Mouse (Mus musculus): ENCODE data around the gene Cpa2.

Cpa2 gene

DNA sequence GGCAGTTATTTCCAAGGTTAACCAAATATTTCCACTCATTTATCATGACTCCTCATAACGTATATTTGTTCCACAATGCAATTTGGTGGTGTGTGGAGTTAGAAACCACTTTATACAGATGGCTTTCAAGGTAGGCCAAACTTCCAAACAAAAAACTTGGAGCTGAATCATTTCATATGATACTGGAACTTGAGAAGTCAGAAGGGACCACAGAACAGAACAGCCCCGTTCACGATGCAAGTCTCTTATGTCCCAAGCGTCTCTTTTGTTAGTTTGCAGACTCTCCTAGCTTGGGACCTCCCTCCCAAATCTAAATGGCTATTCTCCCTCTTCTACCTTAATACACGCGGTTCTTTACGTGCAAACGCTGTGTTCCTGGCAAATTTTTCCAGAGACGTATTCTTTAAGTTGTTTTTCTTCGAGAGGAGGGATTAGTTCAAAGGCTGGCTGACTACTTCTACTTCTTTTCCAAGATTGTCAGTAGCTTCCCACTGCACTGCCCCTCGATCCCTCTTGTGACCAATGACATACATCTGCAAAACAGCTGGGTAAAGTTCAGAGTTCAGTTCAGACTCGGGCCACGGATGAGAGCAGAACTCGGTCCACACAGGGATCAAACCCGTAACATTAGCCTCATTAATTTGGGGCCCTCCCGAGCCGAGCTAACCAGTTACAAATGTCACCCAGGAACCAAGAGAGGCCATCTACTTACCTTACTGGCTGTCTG lies 35.3 kb downstream of the Cpa2 start:
- DNase-seq (ENCODE audit: low read depth), result no peak

DNA sequence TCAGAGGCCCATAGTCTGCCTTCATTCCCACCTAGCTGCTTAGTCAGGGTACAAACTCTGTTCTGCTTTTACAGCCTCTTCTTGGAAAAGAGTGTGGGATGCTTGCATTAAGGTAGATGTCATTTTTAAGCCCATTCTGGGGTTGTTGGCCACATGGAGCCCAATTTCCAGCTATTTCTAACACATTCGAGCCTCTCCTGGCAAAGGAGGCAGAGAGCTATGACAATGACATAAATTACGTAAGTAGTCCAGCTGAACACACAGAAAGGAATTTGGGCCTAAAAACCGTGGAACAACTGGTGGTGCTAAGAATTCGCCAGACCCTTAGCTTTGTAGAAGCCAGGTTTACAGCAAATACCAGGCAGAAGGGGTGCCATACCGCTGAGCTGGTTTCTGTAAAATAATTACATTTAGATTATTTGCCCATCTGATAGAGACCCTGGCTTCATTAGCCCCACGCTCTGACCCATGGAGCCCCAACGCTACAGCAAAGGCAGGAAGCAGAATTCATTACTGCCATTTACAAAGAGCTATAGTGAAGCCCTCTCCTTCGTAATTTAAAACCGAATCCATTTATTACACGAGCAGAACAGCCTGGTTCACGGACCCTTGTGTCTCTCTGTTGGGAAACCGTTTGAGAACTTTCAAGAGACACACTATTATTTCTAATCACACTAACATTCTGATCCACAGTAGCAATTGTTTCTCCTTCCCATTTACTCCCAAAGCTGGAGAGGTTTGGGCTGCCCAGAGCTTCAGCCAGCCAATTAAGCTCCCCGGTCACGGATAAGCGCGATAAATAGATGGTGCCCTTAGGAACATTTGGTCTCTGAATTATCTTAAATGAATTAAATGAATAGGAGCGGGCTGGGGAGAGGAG lies 38.8 kb downstream of the Cpa2 start:
- DNase-seq (ENCODE audit: low read depth), result no peak

DNA sequence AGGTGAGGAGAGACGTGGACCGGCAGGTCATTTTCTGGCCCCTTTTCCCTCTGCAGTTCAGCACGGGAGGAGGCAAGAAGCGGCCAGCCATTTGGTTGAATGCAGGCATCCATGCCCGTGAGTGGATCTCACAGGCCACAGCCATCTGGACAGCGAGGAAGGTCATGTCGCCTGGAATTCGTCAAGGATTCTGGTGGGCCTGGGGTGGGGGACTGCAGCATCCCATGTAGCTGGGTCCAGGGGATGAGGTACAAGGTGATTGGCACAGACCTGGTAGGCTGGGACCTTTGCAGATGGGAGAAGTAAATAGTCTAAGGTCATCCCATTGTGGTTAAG lies 39.4 kb downstream of the Cpa2 start:
- no peak for DNase-seq (ENCODE audit: low read depth)

DNA sequence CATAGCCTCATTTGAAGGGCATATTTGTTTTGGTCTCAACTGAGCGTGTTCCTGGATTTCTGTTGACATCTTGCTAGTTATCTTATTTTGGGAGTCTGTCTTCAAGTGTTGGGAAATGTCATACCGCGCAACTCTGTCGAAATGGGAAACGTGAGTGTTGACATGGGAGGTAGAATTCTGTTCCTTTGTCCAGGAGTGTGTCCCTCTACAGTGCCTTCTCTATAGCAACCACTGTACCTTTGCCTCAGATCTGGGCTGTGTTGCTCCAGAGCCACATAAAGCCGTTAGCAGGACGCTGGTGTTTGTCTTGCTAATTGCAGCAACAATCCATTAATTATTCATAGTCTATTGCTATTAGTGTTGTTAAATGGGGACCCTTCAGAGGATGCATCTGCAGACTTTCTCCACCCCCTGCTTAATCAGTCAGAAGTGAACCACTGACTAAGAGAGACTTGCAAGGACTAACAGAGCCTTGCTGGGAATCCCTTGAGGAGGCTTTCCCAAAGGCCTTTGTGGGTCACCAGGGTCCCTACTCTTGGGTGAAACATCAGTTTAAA lies 45.6 kb downstream of the Cpa2 start:
- DNase-seq (ENCODE audit: low read depth), result no peak

DNA sequence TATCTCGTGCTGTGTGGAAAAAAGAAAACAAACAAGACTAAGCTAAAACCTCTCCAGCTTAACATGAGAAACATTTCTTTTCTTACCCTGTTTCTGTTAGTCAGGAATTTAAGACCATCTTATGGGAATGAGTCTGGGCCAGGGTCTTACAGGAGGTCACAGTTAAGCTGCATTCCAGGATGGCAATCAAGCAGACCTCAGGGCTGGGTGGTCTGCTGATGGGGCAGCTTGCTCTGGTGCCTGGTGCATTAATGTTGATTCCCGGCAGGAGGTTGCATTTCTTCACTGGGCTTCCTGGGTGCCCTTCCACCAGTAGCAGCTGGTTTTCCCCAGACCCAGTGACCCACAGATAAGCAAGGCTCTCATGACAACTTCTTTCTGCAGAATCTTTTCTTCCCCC lies 48.4 kb downstream of the Cpa2 start:
- DNase-seq (ENCODE audit: low read depth), result no peak

DNA sequence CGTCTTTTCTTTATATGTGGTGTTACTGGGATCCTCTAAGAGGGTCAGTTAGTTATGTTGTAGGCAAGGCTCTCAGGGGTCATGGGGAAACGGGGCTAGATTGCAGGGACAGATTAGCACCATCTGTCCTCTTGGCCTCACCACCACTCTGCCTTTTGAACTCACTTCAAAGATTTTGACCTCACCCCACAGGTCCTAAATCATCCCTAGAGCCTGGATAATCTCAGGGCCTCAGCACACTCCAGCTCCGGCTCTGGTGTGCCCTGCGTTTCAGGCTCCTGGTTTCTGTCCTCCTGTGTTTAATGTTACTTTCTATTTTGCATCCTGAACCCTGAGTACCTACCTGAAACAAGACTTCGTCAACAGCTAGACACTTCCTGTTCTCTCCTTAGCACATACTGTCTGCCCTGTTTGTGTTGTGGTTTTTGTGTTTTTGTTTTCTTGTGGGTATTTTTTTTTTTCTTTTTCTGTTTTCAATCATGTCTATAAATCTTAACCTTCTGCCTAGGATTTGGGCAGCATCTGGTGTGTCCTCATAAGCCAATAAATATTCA lies 50.5 kb downstream of the Cpa2 start:
- peak; percentile 38 for DNase-seq (ENCODE audit: low read depth)

DNA sequence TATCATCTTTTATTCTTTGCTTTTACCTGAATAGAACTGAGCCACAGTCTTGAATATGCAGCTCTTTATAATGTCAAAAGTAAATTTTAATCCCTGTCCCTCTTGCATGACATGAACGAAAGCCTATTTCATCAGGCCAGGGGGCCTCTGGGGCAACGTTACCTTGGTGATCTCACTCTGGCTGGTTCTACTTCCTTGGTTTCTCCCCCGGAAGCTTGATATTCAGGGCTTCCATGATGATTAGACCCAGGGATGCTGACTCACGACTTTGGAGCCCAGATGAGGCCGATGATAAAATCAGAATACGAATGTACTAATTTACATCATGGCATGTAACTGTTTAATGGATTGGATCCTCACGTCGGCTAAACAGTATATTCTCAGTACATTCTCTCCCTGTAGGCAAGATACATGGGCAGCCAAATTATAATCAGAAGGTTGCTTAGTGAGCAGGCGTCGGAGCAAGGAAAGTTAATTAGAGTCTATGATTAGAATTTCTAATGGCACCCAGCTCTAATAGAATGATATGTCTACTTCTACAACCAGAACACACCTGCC lies 51.1 kb downstream of the Cpa2 start:
- peak; percentile 5 for DNase-seq (ENCODE audit: low read depth)

DNA sequence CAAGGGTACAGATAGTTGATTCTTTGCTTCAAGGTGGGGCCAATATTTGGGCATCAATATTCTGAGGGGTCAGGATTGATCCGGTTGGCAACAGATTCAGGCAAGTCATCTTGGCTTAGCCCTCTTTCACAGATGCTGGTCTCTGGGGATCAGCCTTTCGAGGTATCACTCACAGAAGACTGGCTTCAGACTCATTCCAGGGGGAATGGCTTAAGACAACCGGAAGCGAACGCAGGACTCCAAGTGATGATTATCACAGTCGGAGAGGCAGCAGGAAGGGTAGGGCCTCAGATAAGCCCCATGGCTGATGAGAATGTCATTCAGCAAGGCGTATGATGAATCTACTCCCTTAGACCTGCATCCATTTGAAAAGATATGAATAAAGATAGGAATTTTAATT lies 53.0 kb downstream of the Cpa2 start:
- DNase-seq (ENCODE audit: low read depth), result no peak

DNA sequence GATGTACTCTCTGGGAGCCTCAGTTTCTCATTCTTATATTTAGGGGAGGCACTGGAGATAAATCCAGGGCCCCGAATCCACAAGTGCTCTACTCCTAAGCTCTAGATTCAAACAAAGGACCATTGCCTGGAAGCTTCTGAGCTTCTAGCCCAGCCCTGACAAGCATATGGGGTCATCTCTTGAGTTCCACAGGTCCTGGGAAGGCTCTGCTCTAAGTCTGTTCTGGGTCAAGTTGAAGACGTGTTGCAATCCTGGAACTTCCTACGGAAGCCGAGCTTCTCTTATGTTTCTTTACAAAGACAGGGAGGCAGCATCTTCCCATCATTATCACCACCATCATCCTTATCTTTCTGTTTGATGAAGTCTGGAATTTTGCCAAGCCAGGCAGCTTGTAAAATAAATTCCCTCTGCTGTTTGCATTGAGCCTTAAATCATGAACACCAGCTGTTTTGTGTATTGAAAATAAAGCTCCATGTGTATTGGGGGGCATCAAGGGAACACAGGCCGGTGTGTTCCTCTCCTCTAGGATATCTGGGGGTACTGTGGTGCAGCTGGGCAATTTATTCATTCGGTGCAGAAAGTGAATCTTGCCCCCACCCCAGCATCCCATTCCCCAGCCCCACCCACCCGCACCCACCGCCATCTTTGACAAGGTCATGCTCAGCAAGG lies 55.0 kb downstream of the Cpa2 start:
- DNase-seq (ENCODE audit: low read depth), result no peak

DNA sequence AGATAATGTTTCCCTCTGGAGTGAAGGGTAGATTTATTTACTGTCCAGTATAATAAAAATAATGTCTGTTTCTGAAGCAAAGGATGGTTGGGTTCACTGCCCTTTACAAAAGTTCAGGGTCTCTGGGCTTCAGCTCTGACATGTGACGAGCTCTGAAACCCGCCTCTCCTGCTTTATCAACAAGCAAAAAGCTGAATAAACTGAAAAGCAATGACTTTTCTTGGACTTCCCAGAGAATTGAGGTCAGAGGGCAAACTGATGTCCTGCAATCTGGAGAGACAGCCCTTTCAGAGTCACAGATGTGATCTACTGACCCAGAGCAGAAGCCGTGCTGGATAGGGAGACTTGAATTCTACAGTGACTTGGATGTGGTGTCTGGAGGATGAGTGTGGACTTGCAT lies 58.7 kb downstream of the Cpa2 start:
- no peak for DNase-seq (ENCODE audit: low read depth)

DNA sequence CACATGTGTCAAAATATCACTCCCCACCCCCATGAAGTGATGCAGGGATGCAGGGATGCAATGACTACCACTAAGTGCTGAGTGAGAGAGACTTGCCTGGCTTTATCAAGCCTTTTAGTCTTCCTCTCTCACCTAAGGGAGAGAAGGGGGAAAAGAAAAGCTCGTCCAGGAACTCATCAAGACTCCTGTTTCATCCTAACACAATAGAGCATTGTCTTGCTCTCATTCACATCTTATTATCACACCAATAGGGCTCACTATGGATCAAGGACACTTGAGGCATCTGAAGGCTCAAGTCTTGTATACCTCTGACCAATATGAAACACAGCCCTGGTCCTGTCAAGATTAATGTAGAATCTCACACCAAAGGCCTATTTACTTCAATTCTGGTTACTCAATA lies 59.6 kb downstream of the Cpa2 start:
- DNase-seq (ENCODE audit: low read depth), result no peak

DNA sequence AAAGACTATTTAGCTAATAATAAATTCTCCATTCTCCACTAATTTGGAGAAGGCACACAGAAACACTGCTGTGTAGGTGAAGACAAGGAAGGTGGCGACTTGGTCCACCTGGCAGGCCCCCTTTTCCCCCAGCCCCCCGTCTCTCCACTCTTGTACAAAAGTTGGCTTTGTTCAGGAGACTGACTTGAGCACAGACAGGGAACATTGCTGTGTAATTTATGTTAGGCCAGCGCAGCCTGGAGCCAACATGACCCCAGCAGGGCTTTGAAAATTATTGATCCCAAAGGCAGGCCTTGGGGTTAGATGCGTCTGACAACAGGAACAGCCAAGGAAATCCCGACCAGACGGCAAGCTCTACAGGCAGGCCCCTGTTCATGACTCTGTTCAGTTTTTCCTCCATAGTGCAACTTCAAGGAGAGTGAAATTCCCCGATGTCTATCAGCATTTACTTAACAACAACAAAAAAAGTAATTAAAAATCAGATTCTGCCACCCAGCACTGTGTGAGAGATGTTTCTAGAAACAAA lies 63.0 kb downstream of the Cpa2 start:
- DNase-seq (ENCODE audit: low read depth), result no peak

DNA sequence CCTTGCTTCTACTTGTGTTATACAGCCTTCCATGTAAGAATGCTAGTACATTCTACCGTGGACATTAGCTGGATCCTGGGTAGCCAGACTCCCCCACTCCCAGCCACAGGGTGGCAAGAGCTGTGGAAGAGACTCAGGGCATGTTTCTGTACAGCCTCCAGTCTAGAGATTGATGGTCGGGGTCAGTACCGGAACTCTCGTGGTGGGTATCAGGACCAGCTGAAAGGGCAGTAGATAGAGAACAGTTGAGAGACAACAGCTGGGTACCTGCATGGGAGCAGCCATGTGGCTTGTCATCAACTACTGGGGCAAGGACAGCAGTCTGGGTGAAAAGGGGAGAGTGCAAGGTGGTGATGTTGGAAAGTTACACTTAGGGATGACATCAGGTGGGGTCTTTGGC lies 63.7 kb downstream of the Cpa2 start:
- DNase-seq (ENCODE audit: low read depth), result no peak

DNA sequence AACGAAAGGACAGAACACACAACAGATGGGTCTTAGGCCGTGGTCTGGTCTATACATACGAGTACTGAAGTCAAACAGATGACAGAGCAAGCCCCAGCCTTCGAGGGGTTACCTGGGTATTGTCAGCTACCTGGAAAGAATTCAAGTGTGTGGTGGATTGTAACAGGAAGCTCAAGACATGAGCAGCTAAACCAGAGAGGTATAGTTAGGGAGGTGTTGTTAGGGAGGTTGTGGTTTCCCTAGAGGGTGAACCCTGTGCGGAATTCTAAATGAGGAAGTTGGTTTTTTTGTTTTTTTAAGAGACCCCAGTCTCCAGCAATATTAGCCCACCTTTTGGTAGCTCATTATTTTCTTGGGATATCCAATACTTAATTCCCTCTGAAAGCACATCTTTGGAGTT lies 64.3 kb downstream of the Cpa2 start:
- DNase-seq (ENCODE audit: low read depth), result no peak

DNA sequence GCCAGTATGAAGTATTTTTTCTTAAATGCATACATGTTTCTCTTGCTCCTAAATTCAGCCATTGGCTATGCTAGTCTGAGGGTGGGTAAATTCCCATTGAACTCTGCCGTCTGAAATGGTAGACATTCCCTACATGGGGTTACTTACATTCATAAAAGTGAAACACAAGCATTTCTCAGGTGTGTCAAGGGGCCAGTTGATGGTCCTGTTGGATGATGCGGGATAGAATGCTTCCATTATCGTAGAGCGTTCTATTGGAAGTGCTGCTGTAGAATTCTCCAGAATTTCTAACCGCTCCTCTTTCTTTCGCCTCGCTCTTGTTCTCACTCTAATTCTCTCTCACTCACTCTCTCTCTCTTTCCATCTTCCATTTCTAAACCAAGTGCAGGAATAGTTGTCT lies 69.3 kb downstream of the Cpa2 start, which contains the start of gene Cpa5:
TSS of gene Cpa5 (plus strand) at position 301 of the 400 bp plus-strand sequence.
- no peak for DNase-seq (ENCODE audit: low read depth)

DNA sequence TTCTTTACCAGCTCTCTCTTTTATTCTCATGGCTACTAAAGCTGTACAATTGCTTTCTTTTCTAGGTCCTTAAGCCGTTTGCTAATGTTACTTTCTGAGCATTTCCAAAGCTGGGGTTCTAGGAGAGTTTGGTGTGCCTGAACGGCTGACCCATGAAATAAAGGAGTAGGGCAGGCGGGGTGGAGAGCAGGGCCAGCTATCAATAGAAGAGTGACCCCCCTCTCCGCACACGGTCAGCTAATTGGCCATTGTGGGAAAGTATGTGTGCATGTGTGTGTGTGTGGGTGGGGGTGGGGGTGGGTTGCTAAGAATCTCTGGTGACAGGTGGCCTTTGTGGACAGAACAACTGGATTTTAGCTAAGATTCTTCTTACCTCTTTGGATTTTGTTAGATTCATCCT lies 69.8 kb downstream of the Cpa2 start:
- no peak for DNase-seq (ENCODE audit: low read depth)
